Mouse (Mus musculus) liver, postnatal 0 days (tissue): Measurements from ENCODE around the gene Gyg.

ENCODE experiments used
- CTCF ChIP-seq: sonication (generic); IDR thresholded peaks from 2 replicates; pipeline ENCODE4 v1.5.1; 2016; ENCODE audit warnings: antibody characterized with exemption, low read depth
- EP300 ChIP-seq: IDR thresholded peaks from 2 replicates; pipeline ENCODE4 v1.6.1; 2016; ENCODE audit warnings: antibody characterized with exemption, low read depth, mild to moderate bottlenecking

DNA sequence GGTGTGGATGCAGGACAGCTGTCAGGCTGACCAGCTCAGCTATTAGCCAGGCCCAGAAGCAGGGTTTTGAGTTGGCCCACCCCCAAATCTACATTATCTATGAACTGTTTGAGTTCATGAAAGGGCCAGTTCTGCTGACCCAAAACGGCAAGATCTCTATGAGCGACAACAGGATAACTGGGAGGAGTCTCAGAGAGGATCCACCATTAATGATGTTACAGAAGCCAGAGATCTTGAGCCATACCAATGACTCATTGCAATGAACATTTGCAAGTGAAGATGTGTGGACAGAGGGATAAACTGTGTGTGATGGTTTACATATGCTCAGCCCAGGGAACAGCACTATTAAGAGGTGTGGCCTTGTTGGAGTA is 23.8 kb downstream of the Gyg start:
- no peak for TF ChIP-seq CTCF
- no peak for TF ChIP-seq EP300
